Mouse (Mus musculus) small intestine, adult 2 months (tissue): ENCODE measurements at regions not wholly inside any gene's neighbourhood (a gene's known extent, or its start where the extent isn't known, plus 50 kb on each side); places are given as distances from the start of the nearest gene placed in this dataset.

ENCODE experiments used
- H3K27ac ChIP-seq: fragments of 200-500 bp; 2 replicates; pipeline ENCODE4 v1.5.1; 2012; ENCODE audit warnings: low read depth, low read length, control low read depth, inconsistent platforms; ENCODE audit not compliant: insufficient read depth
- H3K27me3 ChIP-seq: fragments of 200-500 bp; 2 replicates; pipeline ENCODE4 v1.6.1; 2012; ENCODE audit warnings: mild to moderate bottlenecking, moderate library complexity, low read length, inconsistent platforms; ENCODE audit not compliant: control insufficient read depth, insufficient read depth
- H3K36me3 ChIP-seq: fragments of 200-500 bp; 2 replicates; pipeline ENCODE4 v1.6.1; 2012; ENCODE audit warnings: mild to moderate bottlenecking, low read length, control low read depth, inconsistent platforms; ENCODE audit not compliant: control insufficient read depth, insufficient read depth
- H3K4me1 ChIP-seq: fragments of 200-500 bp; 2 replicates; pipeline ENCODE4 v1.6.1; 2012; ENCODE audit warnings: low read length, inconsistent platforms, mixed read lengths; ENCODE audit not compliant: control insufficient read depth, insufficient read depth, insufficient read length
- H3K4me3 ChIP-seq: fragments of 200-500 bp; 2 replicates; pipeline ENCODE4 v1.5.1; 2012; ENCODE audit warnings: low read depth, mild to moderate bottlenecking, control low read depth, inconsistent platforms, low read length, moderate library complexity
- CTCF ChIP-seq: fragments of 200-500 bp; IDR thresholded peaks from 2 replicates; pipeline ENCODE4 v1.5.1; 2012; ENCODE audit warnings: low read depth, mild to moderate bottlenecking, control low read depth, inconsistent platforms, low read length, moderate library complexity, mixed read lengths; ENCODE audit not compliant: insufficient replicate concordance, insufficient read length; ENCODE audit errors: extremely low read depth
- POLR2A ChIP-seq: fragments of 200-500 bp; IDR thresholded peaks from 2 replicates; pipeline ENCODE4 v1.6.1; 2012; ENCODE audit warnings: low read depth, mild to moderate bottlenecking, control low read depth, inconsistent platforms, low read length, moderate library complexity
- WGBS: fragments of 180-500 bp; shearing (Covaris S2); methylation state at CpG from one replicate; pipeline ENCODE4 v1.1.7; 2018; 5-methylcytosine and 5-hydroxymethylcytosine counted together

DNA sequence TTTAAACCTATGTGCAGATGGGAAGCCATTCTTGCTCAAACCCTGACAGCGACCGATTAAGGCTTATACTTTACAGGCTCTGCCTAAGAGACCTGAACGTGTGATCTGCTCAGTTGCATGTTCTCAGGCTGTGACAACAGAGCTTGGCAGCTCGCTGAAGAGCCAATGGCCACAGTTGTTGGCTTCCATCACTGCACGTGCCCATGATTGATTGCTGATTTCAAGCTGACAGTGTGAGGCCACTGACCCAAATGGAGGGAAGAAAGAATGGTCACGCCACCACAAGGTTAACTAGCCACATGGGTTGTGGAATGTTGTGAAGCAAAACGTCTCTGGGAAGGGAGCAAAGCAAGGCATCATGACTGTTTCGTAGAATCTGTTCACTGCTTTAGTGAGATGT lies 303.8 kb downstream of the Gadd45g start:
- TF ChIP-seq POLR2A: no peak
- no peak for TF ChIP-seq CTCF
- no peak overlapping the region for H3K27ac ChIP-seq
- 94% methylated on average over 8 of the region's 8 CpGs for WGBS
- no peaks in the 10 kb centered on the region for H3K27me3 ChIP-seq
- H3K4me1 ChIP-seq: peaks cover 16% of the 10 kb centered on the region
- H3K36me3 ChIP-seq: no peaks in the 10 kb centered on the region
- no peak overlapping the region for H3K4me3 ChIP-seq

- Histone ChIP-seq H3K4me3 (no peak overlapping the region), H3K4me1 (peaks cover 28% of the 10 kb centered on the region), H3K27ac (no peak overlapping the region), H3K27me3 (no peaks in the 10 kb centered on the region), H3K36me3 (no peaks in the 10 kb centered on the region)
- TF ChIP-seq POLR2A: no peak
- no peak for TF ChIP-seq CTCF
- WGBS: 21% methylated on average over 11 of the region's 11 CpGs
These were observed 305.3 kb downstream of the Gadd45g start for GRCm38 (mm10) chr13:52151777-52152176.

DNA sequence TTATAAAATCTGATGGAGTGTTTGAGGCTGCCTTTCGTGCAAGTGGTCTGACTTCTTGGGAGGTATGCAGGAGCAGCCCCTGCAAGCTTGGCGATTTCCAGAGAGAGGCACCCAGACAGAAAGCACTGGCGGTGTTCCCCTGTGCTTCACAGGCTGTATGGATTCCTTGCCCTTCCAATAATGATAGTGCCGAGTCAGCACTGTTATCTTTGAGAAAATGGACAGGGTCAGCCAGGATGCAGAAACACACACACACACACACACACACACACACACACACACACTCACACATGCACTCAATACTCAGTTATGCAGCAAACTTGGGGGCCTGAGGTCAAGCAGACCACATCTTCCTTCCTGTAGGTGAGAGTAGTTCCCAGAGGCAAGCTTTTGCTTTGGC lies 305.7 kb downstream of the Gadd45g start:
- peaks cover 28% of the 10 kb centered on the region for H3K4me1 ChIP-seq
- H3K27ac ChIP-seq: no peak overlapping the region
- no peaks in the 10 kb centered on the region for H3K36me3 ChIP-seq
- no peak overlapping the region for H3K4me3 ChIP-seq
- H3K27me3 ChIP-seq: no peaks in the 10 kb centered on the region
- WGBS: 30% methylated on average over 4 of the region's 4 CpGs
- TF ChIP-seq POLR2A (no peak), CTCF (no peak)

- Histone ChIP-seq H3K27me3 (no peaks in the 10 kb centered on the region), H3K27ac (no peak overlapping the region), H3K36me3 (no peaks in the 10 kb centered on the region), H3K4me3 (no peak overlapping the region), H3K4me1 (peaks cover 28% of the 10 kb centered on the region)
- 87% methylated on average over 4 of the region's 4 CpGs for WGBS
- TF ChIP-seq POLR2A (no peak), CTCF (no peak)
These were observed 306.6 kb downstream of the Gadd45g start for GRCm38 (mm10) chr13:52153030-52153429.

DNA sequence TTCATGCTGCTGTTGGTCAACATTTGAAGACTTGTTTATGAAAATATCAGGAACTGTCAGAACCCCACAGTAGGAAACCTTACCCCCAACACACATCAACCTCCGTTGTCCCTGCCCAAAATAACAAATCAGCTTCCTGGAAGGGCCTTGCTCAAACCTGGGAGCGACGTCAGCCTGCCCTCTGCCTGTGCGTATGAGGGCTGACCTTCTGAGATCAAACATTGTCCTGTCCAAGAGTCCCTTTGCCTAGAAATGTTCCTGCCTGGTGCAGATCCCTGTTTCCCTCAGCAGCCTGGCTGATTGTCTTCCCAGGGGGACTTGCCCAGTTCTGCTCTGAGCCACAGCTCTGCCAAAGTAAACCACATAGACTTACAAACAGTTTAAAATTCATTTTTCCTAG lies 307.1 kb downstream of the Gadd45g start:
- Histone ChIP-seq H3K27ac (no peak overlapping the region), H3K4me1 (peaks cover 28% of the 10 kb centered on the region), H3K4me3 (no peak overlapping the region), H3K27me3 (no peaks in the 10 kb centered on the region), H3K36me3 (no peaks in the 10 kb centered on the region)
- 81% methylated on average over 4 of the region's 4 CpGs for WGBS
- TF ChIP-seq POLR2A: no peak
- no peak for TF ChIP-seq CTCF

- WGBS: 85% methylated on average over 5 of the region's 5 CpGs
- H3K27ac ChIP-seq: no peak overlapping the region
- no peaks in the 10 kb centered on the region for H3K27me3 ChIP-seq
- no peak overlapping the region for H3K4me3 ChIP-seq
- peaks cover 28% of the 10 kb centered on the region for H3K4me1 ChIP-seq
- TF ChIP-seq CTCF (no peak), POLR2A (no peak)
- no peaks in the 10 kb centered on the region for H3K36me3 ChIP-seq
These were observed 307.8 kb downstream of the Gadd45g start for GRCm38 (mm10) chr13:52154111-52154843.

- Histone ChIP-seq H3K4me3 (no peak overlapping the region), H3K27me3 (no peaks in the 10 kb centered on the region), H3K4me1 (peaks cover 28% of the 10 kb centered on the region), H3K27ac (peak overlapping the region; percentile 23), H3K36me3 (no peaks in the 10 kb centered on the region)
- no peak for TF ChIP-seq POLR2A
- 47% methylated on average over 14 of the region's 14 CpGs for whole genome bisulfite sequencing
These were observed 308.5 kb downstream of the Gadd45g start for GRCm38 (mm10) chr13:52154844-52155587.
